Mouse (Mus musculus): ENCODE data around the gene Plekhh3.

Gene Plekhh3

GRCm38 (mm10) chr11:101186526-101187247 lies 15.5 kb upstream of the Plekhh3 start:
- no peak for DNase-seq

GRCm38 (mm10) chr11:101185441-101185840 lies 14.3 kb upstream of the Plekhh3 start:
- no peak for DNase-seq

- DNase-seq = no peak
These were observed 13.8 kb upstream of the Plekhh3 start for GRCm38 (mm10) chr11:101184984-101185383.

- no peak for DNase-seq
These were observed 11.8 kb upstream of the Plekhh3 start for GRCm38 (mm10) chr11:101182771-101183517.

- DNase-seq = no peak
These were observed 10.8 kb upstream of the Plekhh3 start for GRCm38 (mm10) chr11:101181961-101182360.

GRCm38 (mm10) chr11:101180846-101181740 lies 9.9 kb upstream of the Plekhh3 start:
- DNase-seq = peak; percentile 82

GRCm38 (mm10) chr11:101180261-101180660 lies 9.1 kb upstream of the Plekhh3 start:
- no peak for DNase-seq

GRCm38 (mm10) chr11:101179306-101179705 lies 8.2 kb upstream of the Plekhh3 start:
- no peak for DNase-seq

GRCm38 (mm10) chr11:101178061-101179058 lies 7.2 kb upstream of the Plekhh3 start:
- no peak for DNase-seq

- DNase-seq = peak; percentile 72
These were observed 6.0 kb upstream of the Plekhh3 start for GRCm38 (mm10) chr11:101176933-101177773.

GRCm38 (mm10) chr11:101176117-101176691 lies 5.1 kb upstream of the Plekhh3 start:
- DNase-seq = peak; percentile 69

GRCm38 (mm10) chr11:101175636-101176116 lies 4.5 kb upstream of the Plekhh3 start:
- DNase-seq = no peak

GRCm38 (mm10) chr11:101174851-101175628 lies 3.9 kb upstream of the Plekhh3 start, which contains the start of gene Ccr10:
TSS of gene Ccr10 (minus strand) at chr11:101175443.
- DNase-seq = peak; percentile 61

- DNase-seq = no peak
These were observed 3.2 kb upstream of the Plekhh3 start for GRCm38 (mm10) chr11:101174389-101174745.

- DNase-seq = peak; percentile 93
These were observed 2.7 kb upstream of the Plekhh3 start for GRCm38 (mm10) chr11:101173631-101174388.

GRCm38 (mm10) chr11:101173112-101173511 lies 2.0 kb upstream of the Plekhh3 start:
- no peak for DNase-seq

- no peak for DNase-seq
These were observed 1.3 kb upstream of the Plekhh3 start for GRCm38 (mm10) chr11:101172434-101172815.

- DNase-seq = peak; percentile 92
These were observed 726 bp upstream of the Plekhh3 start for GRCm38 (mm10) chr11:101171721-101172433.
